Mouse (Mus musculus) thymus, postnatal 4 days (tissue): ENCODE results near the gene Ccdc85a.
A peak's percentile ranks its signal among the peaks of the same experiment; 100 is the strongest.

Source experiments
- DNase-seq: peaks from one replicate; pipeline ENCODE4 v3.0.0; 2021

Ccdc85a gene

DNA sequence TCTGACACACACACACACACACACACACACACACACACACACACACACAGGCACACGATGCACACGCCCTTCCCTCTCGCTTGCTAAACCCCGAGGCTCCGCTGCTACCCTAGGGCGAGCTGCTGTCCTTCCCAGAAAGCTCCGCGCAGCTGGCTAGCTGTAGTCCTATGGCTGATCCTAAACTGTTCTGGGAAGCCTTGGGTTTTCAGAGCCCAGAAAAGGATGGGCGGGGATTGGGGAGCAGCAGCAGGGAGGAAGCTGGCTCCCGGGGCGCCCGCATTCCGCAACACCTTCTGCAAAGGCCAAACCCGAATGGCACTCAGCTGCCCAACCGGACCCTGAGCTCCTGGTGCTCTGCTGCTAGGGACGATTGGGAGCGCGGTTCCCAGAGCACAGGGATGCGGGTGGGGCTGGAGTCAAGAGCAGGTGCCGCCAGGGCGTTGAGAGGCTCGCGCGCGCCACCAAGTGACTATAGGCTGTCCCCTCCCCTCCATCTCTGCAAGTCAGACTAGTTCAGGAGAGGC lies at the start of gene Ccdc85a:
TSS of gene Ccdc85a (minus strand) at position 414 of the 524 bp plus-strand sequence.
- DNase-seq, result peak; percentile 38

- no peak for DNase-seq
These were observed 49.5 kb upstream of the Ccdc85a start for GRCm38 (mm10) chr11:28633571-28634125.

DNA sequence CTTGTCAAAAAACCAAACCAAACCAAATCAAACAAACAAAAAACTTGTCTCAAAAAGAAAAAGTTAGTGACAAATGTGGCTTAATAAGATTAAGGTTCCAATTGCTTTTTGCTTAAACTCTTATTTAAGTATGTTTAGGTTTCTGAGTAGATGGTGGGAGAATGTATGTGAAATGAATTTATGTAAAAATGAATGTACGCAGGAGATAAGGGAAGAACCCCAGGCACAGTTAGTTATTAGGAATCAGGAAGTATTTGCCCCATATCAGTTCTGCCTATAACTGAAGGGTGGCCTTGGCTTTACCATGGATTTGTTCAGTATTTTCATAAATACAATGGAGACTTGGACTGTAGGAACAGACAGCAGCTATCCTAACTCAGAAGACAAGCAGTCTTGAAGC lies 49.0 kb upstream of the Ccdc85a start:
- no peak for DNase-seq

DNA sequence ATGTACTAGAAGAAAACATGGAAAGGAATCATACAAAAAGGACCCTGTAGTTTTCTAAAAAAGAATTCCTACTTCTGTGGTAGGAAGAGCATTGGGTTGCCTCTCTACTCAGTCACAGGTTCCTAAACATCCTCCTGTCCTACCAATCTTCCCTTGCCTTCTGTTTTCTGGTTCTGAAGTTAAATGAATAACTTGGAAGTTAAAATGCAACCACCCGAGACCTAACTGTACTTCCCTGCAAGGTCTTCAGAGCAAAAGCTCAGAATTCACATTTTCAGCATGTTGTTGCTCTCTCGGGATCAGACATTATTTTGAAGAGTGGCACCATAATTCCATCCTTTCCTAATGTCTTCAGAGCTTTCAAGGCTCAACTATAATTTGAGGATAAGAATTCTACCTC lies 46.6 kb upstream of the Ccdc85a start:
- DNase-seq, result no peak

DNA sequence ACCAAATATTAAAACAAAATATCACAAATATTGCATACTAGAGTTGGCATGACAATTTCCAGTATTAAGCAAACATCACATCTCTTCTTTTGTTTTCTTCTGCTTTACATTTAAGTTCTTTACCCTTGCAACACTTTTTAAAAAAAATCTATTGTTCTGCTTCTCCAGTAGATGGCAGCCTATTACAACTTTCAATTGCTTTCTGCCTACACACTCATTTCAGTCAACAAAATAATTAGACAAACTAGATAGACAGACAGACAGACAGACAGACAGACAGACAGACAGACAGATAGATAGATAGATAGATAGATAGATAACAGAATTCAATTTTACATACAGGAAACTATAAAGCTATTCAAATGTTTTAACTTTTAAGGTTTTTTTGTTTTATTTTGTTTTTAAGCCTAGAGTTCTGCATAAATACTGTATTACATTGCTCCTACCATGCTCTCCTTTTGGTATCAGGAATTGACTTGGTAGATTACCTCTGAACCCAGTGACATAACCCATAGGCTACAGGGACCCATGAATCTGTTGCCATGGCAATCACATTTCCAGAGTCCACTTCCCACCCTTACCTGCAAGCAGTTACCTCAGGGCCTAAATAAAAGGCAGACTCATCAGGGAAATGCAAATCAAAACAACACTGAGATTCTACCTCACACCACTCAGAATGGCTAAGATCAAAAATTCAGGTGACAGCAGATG lies 26.8 kb upstream of the Ccdc85a start:
- DNase-seq, result no peak

- peak; percentile 7 for DNase-seq
These were observed 800 bp downstream of the Ccdc85a start for GRCm38 (mm10) chr11:28583138-28583910.

DNA sequence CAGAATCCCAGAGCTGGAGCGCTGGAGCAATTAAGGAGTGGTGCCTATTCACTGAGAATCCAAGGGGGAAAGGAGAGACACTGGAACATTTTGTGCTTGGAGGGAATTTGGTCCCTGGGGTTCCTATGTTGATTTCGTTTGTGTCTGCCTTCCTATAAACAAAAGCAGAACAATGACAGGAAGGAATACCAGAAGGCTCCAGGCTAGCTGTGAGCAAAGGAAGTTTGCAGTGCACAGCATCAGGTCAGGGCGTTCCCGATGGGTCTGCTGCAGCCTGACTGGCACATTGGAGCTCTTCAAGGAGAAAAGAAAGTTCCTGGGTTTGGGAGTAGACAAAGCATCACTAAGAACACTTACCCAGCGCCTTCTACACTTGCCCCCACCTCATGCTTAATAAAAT lies 1.9 kb downstream of the Ccdc85a start:
- DNase-seq, result no peak

DNA sequence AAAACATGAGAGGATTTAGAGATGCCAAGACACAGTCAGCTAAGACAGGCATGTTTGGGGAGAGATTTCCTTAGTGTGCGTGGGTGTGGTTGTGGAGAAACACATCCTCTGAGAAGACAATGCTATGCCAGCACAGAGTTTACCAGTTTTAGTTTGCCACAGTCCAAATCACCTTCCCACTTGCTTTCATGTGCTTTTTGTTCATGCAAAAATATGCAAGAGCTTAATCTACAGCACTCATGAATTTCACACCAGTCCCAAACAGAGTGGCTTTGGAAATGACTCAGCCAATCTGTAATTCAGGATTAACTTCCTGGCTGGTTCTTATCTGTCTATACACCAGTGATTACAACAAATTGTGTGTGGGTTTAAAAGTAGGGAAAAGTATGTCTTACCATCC lies 11.7 kb downstream of the Ccdc85a start:
- DNase-seq, result no peak

DNA sequence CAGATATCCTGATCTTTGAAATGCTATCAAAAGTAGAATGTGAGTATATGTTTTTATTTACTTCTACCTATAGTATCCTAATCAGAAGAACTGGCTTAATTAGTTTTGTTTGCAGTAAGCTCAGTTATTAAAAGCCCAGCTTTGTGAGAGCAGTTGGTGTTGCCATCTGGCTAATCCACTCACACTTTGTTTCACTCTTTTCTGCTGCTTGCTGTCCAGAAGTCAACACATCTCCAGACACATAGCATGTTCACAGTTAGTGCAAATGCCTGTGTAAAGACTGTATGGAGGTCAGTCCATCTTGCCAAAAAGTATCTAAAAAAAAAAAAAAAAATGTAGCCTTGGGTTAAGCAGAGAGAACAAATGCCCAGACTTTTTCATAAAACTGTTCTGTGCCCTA lies 27.7 kb downstream of the Ccdc85a start:
- no peak for DNase-seq

DNA sequence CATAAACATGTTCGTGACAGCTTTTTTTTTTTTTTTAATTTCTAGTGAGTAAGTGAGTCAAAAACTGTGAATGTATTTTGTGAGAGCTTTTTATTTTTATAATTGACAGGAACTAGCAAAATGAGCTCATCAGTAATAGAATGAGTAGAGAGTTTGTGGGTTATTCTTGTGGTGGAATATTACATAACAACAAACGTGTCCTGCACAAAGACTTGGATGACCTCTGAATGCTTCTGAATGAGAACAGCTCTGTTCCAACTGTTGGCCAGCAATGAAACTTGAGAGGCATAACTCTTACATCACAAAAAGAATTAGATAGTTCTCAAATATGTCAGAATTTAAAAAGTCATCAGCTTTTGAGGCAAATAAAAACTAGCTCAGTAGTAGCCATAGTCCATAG lies 40.7 kb downstream of the Ccdc85a start:
- DNase-seq, result no peak

DNA sequence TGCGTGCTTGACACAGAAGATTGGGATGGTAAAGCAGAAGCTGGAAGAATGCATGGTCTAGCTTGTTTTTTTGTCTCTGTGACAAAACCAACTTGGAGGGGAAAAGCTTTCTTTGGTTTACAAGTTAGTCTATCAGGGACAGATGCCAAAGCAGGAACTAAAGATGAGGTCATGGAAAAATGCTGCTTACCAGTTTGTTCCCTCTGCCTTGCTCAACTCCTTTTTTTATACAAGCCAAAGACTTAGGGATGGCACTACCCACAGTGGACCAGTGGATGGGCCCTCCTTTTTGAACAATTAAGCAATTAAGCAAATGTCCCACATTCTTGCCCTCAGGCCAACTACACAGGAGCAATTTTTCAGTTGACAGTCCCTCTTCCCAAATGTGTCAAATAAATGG lies 42.8 kb downstream of the Ccdc85a start:
- DNase-seq, result no peak

GRCm38 (mm10) chr11:28533286-28533685 lies 50.8 kb downstream of the Ccdc85a start:
- no peak for DNase-seq

- DNase-seq, result no peak
These were observed 82.9 kb downstream of the Ccdc85a start for GRCm38 (mm10) chr11:28501190-28501589.

DNA sequence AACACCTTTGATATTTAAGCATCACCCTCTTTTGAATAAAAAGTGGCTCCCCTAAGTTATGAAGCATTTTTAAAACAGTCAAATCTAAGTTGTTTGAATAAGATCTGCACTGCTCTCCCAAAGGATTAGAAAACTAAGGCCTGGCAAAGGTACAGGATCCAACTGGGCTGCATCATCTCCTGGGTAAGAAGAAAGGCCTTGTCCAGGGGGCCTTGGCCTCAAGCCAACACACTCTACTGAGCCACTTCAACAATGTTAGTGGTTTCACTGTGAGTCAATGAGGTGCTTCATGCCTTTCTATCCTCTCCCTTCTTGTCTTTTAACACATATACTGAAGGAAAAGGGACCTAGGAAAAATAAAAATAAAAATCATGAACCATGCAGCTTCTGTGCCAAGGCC lies 87.1 kb downstream of the Ccdc85a start:
- no peak for DNase-seq

GRCm38 (mm10) chr11:28493362-28493761 lies 90.8 kb downstream of the Ccdc85a start:
- no peak for DNase-seq

DNA sequence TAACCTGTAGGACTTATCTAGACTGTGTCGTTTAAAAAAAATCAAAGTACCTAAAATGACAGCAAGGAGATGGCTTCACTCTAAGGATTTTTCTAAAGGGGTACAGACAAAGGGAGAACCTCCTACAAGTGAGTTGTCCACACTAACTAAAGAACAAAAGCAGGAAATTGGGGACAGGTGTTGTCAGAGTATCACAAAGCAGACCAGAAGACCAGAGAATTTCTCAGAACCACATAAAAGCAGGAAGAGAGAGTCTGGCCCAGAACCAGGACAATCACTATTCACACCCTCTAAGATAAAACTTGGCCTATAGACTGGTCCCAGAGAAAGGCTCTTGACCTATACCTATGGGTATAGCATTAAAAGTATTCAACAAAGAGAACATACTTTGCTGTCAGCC lies 92.8 kb downstream of the Ccdc85a start:
- DNase-seq, result no peak

DNA sequence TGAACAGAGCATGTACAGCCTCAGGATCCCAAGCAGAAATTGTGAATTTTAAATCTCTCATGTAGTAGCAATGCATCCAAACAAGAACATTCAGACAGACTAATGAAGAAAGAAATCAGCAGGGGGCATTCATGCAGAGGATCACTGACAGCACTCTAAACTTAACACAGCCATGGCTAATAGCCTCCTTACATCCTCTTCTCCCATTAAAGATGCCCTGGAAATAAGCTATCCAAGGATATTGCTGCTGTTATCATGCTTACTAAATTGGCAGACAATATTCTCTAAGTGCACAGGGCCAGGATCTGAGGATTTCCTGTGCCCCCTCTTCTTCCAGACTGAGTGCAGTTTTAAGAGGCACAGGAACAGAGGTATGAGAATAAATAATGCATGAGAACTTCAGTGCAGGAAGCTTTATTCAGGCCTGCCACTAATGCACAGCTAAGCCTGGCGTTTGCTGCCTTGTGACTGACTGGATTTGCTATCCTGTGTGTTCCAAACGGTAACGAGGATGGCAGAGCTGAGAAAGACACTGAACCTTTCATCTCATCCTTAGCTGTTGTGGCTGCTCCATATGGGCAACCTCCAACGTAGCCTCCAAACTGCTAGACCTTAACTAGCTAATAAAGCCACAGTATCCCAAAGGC lies 99.9 kb downstream of the Ccdc85a start:
- DNase-seq, result no peak

- no peak for DNase-seq
These were observed 107.0 kb downstream of the Ccdc85a start for GRCm38 (mm10) chr11:28477088-28477487.

- no peak for DNase-seq
These were observed 118.4 kb downstream of the Ccdc85a start for GRCm38 (mm10) chr11:28465726-28466125.

DNA sequence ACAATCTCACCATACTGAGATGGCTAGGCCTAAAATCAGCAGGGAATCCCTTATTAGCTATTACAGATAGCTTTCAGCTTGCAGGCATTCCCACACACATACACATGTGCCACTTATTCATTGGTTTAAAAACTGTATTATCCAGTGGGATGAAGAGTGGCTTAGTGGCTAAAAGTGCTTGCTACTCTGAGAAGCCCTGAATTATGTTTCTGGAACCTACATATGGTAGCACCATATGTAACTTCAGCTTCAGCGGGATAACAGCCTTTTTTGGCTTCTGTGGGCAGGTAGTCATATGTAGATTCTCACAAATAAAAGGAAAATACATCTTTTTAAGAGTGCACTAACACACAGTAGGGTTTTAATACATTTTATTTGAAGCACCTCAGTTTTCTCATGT lies 119.2 kb downstream of the Ccdc85a start:
- no peak for DNase-seq

GRCm38 (mm10) chr11:28459165-28459564 lies 125.0 kb downstream of the Ccdc85a start:
- no peak for DNase-seq

- no peak for DNase-seq
These were observed 144.2 kb downstream of the Ccdc85a start for GRCm38 (mm10) chr11:28439877-28440276.

DNA sequence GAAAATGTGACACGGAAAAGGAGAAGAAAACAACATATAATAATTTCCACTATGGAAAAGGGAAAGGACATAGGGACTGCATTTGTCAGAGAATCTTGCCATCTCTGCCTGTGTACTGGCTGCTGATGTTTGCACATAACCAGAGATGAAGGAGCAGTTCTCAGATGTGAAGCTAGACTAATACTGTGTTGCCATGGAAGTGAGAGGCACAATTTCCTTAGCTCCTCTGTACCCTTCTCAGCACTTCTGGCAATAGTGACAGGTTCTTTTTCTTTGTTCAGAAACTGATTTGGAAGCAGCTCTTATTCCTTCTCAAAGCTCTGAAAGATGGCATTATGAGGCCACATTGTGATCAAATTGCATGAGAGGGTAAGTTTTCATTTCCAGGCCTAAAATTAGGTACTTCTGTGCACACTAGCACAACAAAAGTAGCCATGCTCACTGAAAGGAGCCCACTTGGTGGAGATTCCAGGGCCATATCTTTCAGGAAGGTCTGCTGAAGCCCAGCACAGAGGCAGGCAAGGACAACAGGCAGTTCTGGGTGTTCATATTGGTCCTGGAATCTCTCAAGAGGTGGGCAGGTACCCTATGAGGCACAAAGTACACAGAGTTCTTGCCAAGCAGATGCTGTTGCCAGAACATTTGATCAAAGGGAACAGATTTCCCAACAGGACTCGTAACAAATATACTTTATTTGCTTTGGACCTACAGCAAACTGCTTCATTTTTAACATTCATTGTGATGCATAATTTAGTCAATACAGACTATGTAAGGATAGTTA lies 161.5 kb downstream of the Ccdc85a start:
- DNase-seq, result no peak
